Mouse (Mus musculus): Measurements from ENCODE around the gene Zfp871. TPM values are rescaled to one million over a fixed set of nuclear protein-coding genes. Genes with fewer than 3 reads are reported as not detected.
"Not testable (repeated sequence)": the region's sequence is repeated elsewhere in the genome, so short reads cannot be mapped to it uniquely, and the experiment has no call there.

Zfp871 gene
- polyA plus RNA-seq, 3 experiments from 2014 or later = 36.0 to 59.7 (median 40.2) TPM

GRCm38 (mm10) chr17:32729029-32729428, 59.1 kb downstream of the Zfp871 start:
- no peak for ATAC-seq

GRCm38 (mm10) chr17:32726360-32726759, 61.7 kb downstream of the Zfp871 start:
- ATAC-seq = not testable (repeated sequence)

GRCm38 (mm10) chr17:32722771-32723170, 65.3 kb downstream of the Zfp871 start:
- no peak for ATAC-seq

- not testable (repeated sequence) for ATAC-seq
These were observed 65.9 kb downstream of the Zfp871 start for GRCm38 (mm10) chr17:32722151-32722550.

Other genes starting within 250 kb of the Zfp871 start
- not detected for gene Cyp4f37, start 167.0 kb downstream of the Zfp871 start, polyA plus RNA-seq (2017; shearing (Covaris generic))
- not detected for gene Cyp4f40, start 129.4 kb downstream of the Zfp871 start, polyA plus RNA-seq (2017; shearing (Covaris generic))
- not detected for gene Cyp4f15, start 102.7 kb downstream of the Zfp871 start, polyA plus RNA-seq (2017; shearing (Covaris generic))
- gene Zfp811, start 21.6 kb upstream of the Zfp871 start, polyA plus RNA-seq (2017; shearing (Covaris generic)) = under 1 TPM in 2 of 3 experiments, not detected in 1; 0.52 to 0.62 TPM
- 1 to 10 TPM; 5.2 to 8.0 (median 7.6) TPM for gene Zfp799, start 42.0 kb upstream of the Zfp871 start, polyA plus RNA-seq (2017; shearing (Covaris generic))
- 10 to 100 TPM in 2 of 3 experiments, 1 to 10 TPM in 1; 9.1 to 12.9 (median 10.7) TPM for gene Zfp870, start 103.4 kb upstream of the Zfp871 start, polyA plus RNA-seq (2017; shearing (Covaris generic))
- not detected for gene Cyp4f14, start 129.1 kb upstream of the Zfp871 start, polyA plus RNA-seq (2017; shearing (Covaris generic))
- gene Cyp4f13, start 159.1 kb upstream of the Zfp871 start, polyA plus RNA-seq (2017; shearing (Covaris generic)) = 10 to 100 TPM; 14.5 to 83.3 (median 55.8) TPM
- 10 to 100 TPM; 23.9 to 28.3 (median 25.7) TPM for gene Zfp472, start 177.5 kb upstream of the Zfp871 start, polyA plus RNA-seq (2017; shearing (Covaris generic))
- gene Zfp952, start 204.8 kb upstream of the Zfp871 start, polyA plus RNA-seq (2017; shearing (Covaris generic)) = 10 to 100 TPM; 14.5 to 20.2 (median 17.4) TPM
- 10 to 100 TPM in 1 of 3 experiments, 1 to 10 TPM in 2; 8.7 to 11.9 (median 8.9) TPM for gene Zfp763, start 245.1 kb upstream of the Zfp871 start, polyA plus RNA-seq (2017; shearing (Covaris generic))